Mouse (Mus musculus) forebrain, embryonic 16.5 days (tissue): ENCODE results near the gene Olfr819. TPM values are rescaled to one million over a fixed set of nuclear protein-coding genes. Genes with fewer than 3 reads are reported as not detected.
"Not testable (repeated sequence)": the region's sequence is repeated elsewhere in the genome, so short reads cannot be mapped to it uniquely, and the experiment has no call there.

Experiments used
- ATAC-seq: fragments of 200-750 bp; cut with Nextera tagmentation; 2 replicates; pipeline ENCODE4 v1.8.0; 2017; ENCODE audit warnings: mild to moderate bottlenecking, moderate library complexity
- H3K27ac ChIP-seq: fragments of 300-500 bp; sonication (generic); 2 replicates; pipeline ENCODE4 v1.5.1; 2014; ENCODE audit warnings: low read length, control low read depth
- H3K27me3 ChIP-seq: fragments of 300-500 bp; sonication (generic); replicated peaks from 2 replicates; pipeline ENCODE4 v1.6.1; 2014; ENCODE audit warnings: low read length; ENCODE audit not compliant: control insufficient read depth, insufficient read depth
- H3K36me3 ChIP-seq: fragments of 300-500 bp; sonication (generic); 2 replicates; pipeline ENCODE4 v1.6.1; 2014; ENCODE audit not compliant: control insufficient read depth, insufficient read depth
- H3K4me1 ChIP-seq: fragments of 300-500 bp; sonication (generic); replicated peaks from 2 replicates; pipeline ENCODE4 v1.6.1; 2014; ENCODE audit warnings: low read length; ENCODE audit not compliant: control insufficient read depth, insufficient read depth
- H3K4me2 ChIP-seq: fragments of 300-500 bp; sonication (generic); 2 replicates; pipeline ENCODE4 v1.6.1; 2014; ENCODE audit warnings: mild to moderate bottlenecking, low read length, control low read depth
- H3K4me3 ChIP-seq: fragments of 300-500 bp; sonication (generic); replicated peaks from 2 replicates; pipeline ENCODE4 v1.5.1; 2014; ENCODE audit warnings: mild to moderate bottlenecking, low read length, control low read depth
- H3K9ac ChIP-seq: fragments of 300-500 bp; sonication (generic); replicated peaks from 2 replicates; pipeline ENCODE4 v1.6.1; 2014; ENCODE audit warnings: low read depth, low read length, control low read depth
- H3K9me3 ChIP-seq: fragments of 300-500 bp; sonication (generic); 2 replicates; pipeline ENCODE4 v1.6.1; 2016; ENCODE audit warnings: low read length; ENCODE audit not compliant: control insufficient read depth
- WGBS: fragments of 180-500 bp; shearing (Covaris S2); extraction: QIAGEN DNeasy Blood & Tissue Kit; methylation state at CpG from one replicate; pipeline ENCODE4 v1.1.7; 2014; 5-methylcytosine and 5-hydroxymethylcytosine counted together
- polyA plus RNA-seq: library from polyadenylated mRNA; unstranded; fragments of >200 nt; fragmentation: Nextera tagmentation; extraction: Ambion mirVana; gene quantifications from 2 replicates; pipeline ENCODE4 v1.2.1, GENCODE M21; 2015

Olfr819 gene
- polyA plus RNA-seq: not detected in 2 replicates

GRCm38 (mm10) chr10:129967166-129967565 is at the start of gene Olfr819:
TSS of gene Olfr819 (minus strand) at chr10:129967266.
- not testable (repeated sequence) for H3K27me3 ChIP-seq, H3K36me3 ChIP-seq, H3K4me1 ChIP-seq, H3K9ac ChIP-seq, H3K4me2 ChIP-seq, ATAC-seq, H3K9me3 ChIP-seq, H3K27ac ChIP-seq, H3K4me3 ChIP-seq
- WGBS: 84% methylated on average over 2 of the region's 2 CpGs

GRCm38 (mm10) chr10:130012321-130012720 is 45.3 kb upstream of the Olfr819 start, which contains the start of gene Olfr820:
TSS of gene Olfr820 (plus strand) at chr10:130012621.
- no peaks in the 10 kb centered on the region for H3K4me1 ChIP-seq
- ATAC-seq: no peak
- H3K4me2 ChIP-seq: no peak within 1 kb of the TSS
- H3K27me3 ChIP-seq: no peaks in the 10 kb centered on the region
- no peak within 1 kb of the TSS for H3K27ac ChIP-seq
- H3K4me3 ChIP-seq: no peak within 1 kb of the TSS
- no peaks in the 10 kb centered on the region for H3K36me3 ChIP-seq
- no peak within 1 kb of the TSS for H3K9ac ChIP-seq
- H3K9me3 ChIP-seq: no peaks in the 10 kb centered on the region

- not testable (repeated sequence) for H3K9me3 ChIP-seq, H3K4me3 ChIP-seq, H3K27ac ChIP-seq, H3K4me1 ChIP-seq, ATAC-seq, H3K4me2 ChIP-seq, H3K27me3 ChIP-seq, H3K9ac ChIP-seq, H3K36me3 ChIP-seq
- WGBS: 88% methylated on average over 4 of the region's 4 CpGs
Observed at GRCm38 (mm10) chr10:130005366-130005765, 38.3 kb upstream of the Olfr819 start.

GRCm38 (mm10) chr10:130004104-130004503 is 37.0 kb upstream of the Olfr819 start:
- WGBS: 85% methylated on average over 4 of the region's 4 CpGs
- not testable (repeated sequence) for ATAC-seq, H3K36me3 ChIP-seq, H3K4me1 ChIP-seq, H3K4me2 ChIP-seq, H3K9me3 ChIP-seq, H3K9ac ChIP-seq, H3K27me3 ChIP-seq, H3K4me3 ChIP-seq, H3K27ac ChIP-seq

GRCm38 (mm10) chr10:129984962-129985361 is 17.9 kb upstream of the Olfr819 start, which contains the start of gene Gm10310:
TSS of gene Gm10310 (minus strand) at chr10:129985062.
- not testable (repeated sequence) for H3K9me3 ChIP-seq, H3K36me3 ChIP-seq, H3K27me3 ChIP-seq, H3K9ac ChIP-seq, H3K27ac ChIP-seq, ATAC-seq, H3K4me3 ChIP-seq, H3K4me2 ChIP-seq, H3K4me1 ChIP-seq
- no CpG with 5 or more reads among the region's 1 CpGs for WGBS

- ATAC-seq, H3K4me2 ChIP-seq, H3K9me3 ChIP-seq, H3K36me3 ChIP-seq, H3K4me1 ChIP-seq, H3K27ac ChIP-seq, H3K4me3 ChIP-seq, H3K27me3 ChIP-seq, H3K9ac ChIP-seq: not testable (repeated sequence)
- WGBS: no CpG with 5 or more reads among the region's 3 CpGs
Observed at GRCm38 (mm10) chr10:129981867-129982266, 14.8 kb upstream of the Olfr819 start.

- no CpG with 5 or more reads among the region's 2 CpGs for WGBS
- H3K27ac ChIP-seq, H3K9me3 ChIP-seq, H3K4me2 ChIP-seq, H3K4me3 ChIP-seq, H3K9ac ChIP-seq, H3K4me1 ChIP-seq, H3K36me3 ChIP-seq, ATAC-seq, H3K27me3 ChIP-seq: not testable (repeated sequence)
Observed at GRCm38 (mm10) chr10:129976040-129976439, 9.0 kb upstream of the Olfr819 start, which contains the start of gene Olfr247. TSS of gene Olfr247 (minus strand) at chr10:129976140.

GRCm38 (mm10) chr10:129972994-129973393 is 5.9 kb upstream of the Olfr819 start:
- H3K9ac ChIP-seq, ATAC-seq, H3K9me3 ChIP-seq, H3K4me3 ChIP-seq, H3K27ac ChIP-seq, H3K36me3 ChIP-seq, H3K27me3 ChIP-seq, H3K4me2 ChIP-seq, H3K4me1 ChIP-seq: not testable (repeated sequence)
- no CpG with 5 or more reads among the region's 3 CpGs for WGBS

- not testable (repeated sequence) for H3K36me3 ChIP-seq, H3K4me1 ChIP-seq, ATAC-seq, H3K27ac ChIP-seq, H3K4me2 ChIP-seq, H3K27me3 ChIP-seq, H3K9ac ChIP-seq, H3K4me3 ChIP-seq, H3K9me3 ChIP-seq
- 91% methylated on average over 2 of the region's 3 CpGs for WGBS
Observed at GRCm38 (mm10) chr10:129966232-129966631, 834 bp downstream of the Olfr819 start.

- H3K4me3 ChIP-seq: no peak within 1 kb of the TSS
- no peaks in the 10 kb centered on the region for H3K9me3 ChIP-seq
- no peaks in the 10 kb centered on the region for H3K4me1 ChIP-seq
- 93% methylated on average over 2 of the region's 2 CpGs for WGBS
- no peaks in the 10 kb centered on the region for H3K27me3 ChIP-seq
- H3K4me2 ChIP-seq: no peak within 1 kb of the TSS
- H3K27ac ChIP-seq: no peak within 1 kb of the TSS
- ATAC-seq: no peak
- H3K36me3 ChIP-seq: no peaks in the 10 kb centered on the region
- H3K9ac ChIP-seq: no peak within 1 kb of the TSS
Observed at GRCm38 (mm10) chr10:129949000-129949399, 18.1 kb downstream of the Olfr819 start, which contains the start of gene Olfr818. TSS of gene Olfr818 (minus strand) at chr10:129949100.
